Mouse (Mus musculus): ENCODE results near the gene Ffar3. TPM values are rescaled to one million over a fixed set of nuclear protein-coding genes. Genes with fewer than 3 reads are reported as not detected.
A peak's percentile ranks its signal among the peaks of the same experiment; 100 is the strongest.
"Not testable (repeated sequence)": the region's sequence is repeated elsewhere in the genome, so short reads cannot be mapped to it uniquely, and the experiment has no call there.

The Ffar3 gene
- total RNA-seq, 2 experiments from 2014 or later = not detected

- no peak for DNase-seq
Observed at GRCm38 (mm10) chr7:30844676-30845297, 11.2 kb downstream of the Ffar3 start.

DNA sequence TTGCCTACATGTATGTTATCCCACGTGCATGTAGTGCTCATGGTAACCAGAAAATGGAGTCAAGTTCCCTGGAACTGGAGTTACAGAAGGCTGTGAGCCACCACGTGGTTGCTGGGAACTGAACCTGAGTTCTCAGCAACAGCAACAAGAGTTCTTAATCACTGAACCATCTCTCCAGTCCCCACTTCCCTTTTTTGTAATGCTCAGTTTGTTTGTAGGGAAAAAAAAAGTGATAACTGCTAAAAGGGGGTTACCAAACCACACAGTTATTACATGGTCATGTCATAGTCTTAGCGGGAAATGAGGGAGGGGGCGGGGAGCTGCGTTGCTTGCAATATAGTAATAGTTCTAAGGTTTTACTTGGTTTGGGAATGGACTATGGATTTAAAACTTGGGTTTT, 13.9 kb downstream of the Ffar3 start:
- no peak for DNase-seq

GRCm38 (mm10) chr7:30841379-30841778, 14.6 kb downstream of the Ffar3 start:
- no peak for DNase-seq

- DNase-seq = no peak
Observed at GRCm38 (mm10) chr7:30840306-30840705, 15.7 kb downstream of the Ffar3 start.

DNA sequence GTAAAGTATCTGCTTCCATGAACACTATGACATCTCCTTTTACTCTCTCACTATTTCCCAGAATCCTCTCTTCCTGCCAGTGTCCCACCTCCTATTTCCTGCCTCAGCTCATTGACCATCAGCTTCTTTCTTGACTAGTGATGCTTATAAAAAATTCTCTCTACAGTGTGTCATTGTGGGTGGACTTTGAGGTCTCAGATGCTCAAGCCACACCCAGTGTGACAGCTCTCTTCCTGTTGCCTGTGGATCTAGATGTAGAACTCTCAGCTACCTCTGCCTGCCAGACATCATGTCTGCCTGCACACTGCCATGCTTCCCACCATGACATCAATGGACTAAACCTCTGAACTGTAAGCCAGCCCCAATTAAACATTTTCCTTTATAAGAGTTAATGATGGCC, 18.7 kb downstream of the Ffar3 start:
- no peak for DNase-seq

DNA sequence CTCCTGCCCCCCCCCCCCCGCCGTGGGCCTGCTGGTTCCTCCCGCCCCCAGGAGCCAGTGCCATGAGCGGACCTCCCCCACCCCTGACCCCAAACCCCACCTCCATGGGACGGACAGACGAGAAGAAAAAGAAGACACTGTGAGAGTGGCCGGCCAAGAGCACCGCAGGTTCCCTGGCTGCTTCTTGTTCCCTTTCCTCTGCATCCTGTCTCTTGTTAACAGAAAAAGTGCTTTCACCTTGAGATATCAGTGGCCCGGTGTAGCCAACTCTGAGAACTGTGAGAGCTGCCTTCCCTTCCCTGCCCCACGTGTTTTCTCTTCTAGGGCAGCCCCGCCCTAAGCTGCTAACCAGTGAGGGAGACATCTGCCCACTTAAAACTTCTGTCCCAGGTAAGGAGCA, 23.3 kb downstream of the Ffar3 start:
- DNase-seq = not testable (repeated sequence)

DNA sequence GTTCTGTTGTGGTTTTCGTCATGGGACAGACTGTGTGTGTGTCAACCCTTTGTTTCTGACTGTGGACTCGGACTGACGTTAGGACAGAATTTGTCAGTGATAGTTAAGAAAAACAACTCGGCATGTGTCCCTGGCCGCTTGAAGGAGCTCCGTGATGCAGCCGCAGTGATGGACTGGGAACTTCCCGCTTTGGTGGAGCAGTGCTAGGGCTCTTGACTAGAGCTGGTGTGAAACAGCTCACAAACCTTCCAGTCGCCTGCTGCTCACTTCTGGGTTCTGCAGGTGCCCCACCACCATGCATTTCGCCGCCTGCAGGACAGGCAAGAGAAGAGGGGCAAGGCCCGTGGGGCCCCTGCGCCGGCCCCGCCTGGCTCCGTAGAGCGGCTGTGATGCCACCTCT, 23.7 kb downstream of the Ffar3 start:
- no peak for DNase-seq

- no peak for DNase-seq
Observed at GRCm38 (mm10) chr7:30829428-30829827, 26.6 kb downstream of the Ffar3 start.

DNA sequence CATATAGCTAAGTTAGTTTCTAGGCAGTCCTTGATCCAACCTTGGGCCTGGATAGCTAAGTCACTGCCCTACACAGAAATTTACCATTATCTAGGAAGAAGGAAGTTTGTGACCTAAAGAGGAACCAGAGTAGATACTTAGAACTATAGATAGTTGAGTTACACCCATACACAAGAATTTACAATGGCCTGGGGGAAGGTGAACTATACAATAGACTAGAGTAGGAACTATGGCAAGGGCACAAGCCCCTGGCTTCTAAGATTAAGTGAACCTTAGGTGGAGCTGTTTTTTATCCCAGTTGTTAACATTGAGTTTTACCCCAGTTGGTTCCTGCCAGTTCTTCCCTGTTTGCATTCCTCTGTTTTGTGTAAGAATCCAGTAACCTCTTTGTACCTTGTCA, 27.1 kb downstream of the Ffar3 start:
- not testable (repeated sequence) for DNase-seq

DNA sequence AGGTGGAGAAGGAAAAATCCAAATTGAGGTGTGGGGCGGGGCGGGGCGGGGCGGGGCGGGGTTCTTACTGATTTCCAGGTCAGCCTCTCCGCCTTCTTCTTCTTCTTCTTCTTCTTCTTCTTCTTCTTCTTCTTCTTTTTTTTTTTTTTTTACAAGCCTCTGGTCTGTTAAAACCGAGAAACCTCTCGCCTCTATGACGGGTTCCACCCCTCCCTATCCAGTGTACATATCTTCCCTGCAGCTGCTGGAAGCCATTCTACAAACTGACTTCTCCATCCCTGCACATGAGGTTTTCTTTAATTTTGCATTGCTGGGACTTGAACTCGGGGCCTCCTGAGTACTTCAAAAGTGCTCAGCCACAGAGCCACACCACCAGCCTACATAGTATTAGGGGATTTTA, 29.3 kb downstream of the Ffar3 start:
- no peak for DNase-seq

- DNase-seq = no peak
Observed at GRCm38 (mm10) chr7:30824306-30824705, 31.7 kb downstream of the Ffar3 start.

DNA sequence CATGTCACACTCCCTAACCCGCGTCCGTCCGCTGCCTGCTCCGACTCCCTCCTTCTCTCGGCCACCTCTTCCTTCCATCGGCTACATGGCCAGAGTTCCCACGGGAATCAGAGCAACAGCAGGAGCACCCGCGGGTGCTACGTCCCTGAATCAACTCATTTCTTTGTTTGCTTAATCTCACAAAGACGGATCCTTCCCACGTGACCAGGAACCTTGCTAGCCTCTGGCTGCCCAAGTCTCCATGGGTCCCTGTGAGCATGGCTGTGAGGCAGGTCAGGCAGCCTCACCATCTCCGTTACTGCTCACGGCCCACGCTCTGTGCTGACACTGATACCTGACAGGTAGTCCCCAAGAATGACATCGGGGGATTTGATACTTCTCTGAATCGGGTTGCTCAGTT, 32.3 kb downstream of the Ffar3 start, which contains the start of gene Ffar2:
TSS of gene Ffar2 (minus strand) at position 101 of the 400 bp plus-strand sequence.
- no peak for DNase-seq

GRCm38 (mm10) chr7:30821532-30821931, 34.4 kb downstream of the Ffar3 start:
- DNase-seq = no peak

- no peak for DNase-seq
Observed at GRCm38 (mm10) chr7:30820854-30821445, 35.0 kb downstream of the Ffar3 start.

- DNase-seq = no peak
Observed at GRCm38 (mm10) chr7:30820131-30820530, 35.8 kb downstream of the Ffar3 start.

GRCm38 (mm10) chr7:30812291-30812807, 43.6 kb downstream of the Ffar3 start:
- peak; percentile 18 to 21 for DNase-seq

DNA sequence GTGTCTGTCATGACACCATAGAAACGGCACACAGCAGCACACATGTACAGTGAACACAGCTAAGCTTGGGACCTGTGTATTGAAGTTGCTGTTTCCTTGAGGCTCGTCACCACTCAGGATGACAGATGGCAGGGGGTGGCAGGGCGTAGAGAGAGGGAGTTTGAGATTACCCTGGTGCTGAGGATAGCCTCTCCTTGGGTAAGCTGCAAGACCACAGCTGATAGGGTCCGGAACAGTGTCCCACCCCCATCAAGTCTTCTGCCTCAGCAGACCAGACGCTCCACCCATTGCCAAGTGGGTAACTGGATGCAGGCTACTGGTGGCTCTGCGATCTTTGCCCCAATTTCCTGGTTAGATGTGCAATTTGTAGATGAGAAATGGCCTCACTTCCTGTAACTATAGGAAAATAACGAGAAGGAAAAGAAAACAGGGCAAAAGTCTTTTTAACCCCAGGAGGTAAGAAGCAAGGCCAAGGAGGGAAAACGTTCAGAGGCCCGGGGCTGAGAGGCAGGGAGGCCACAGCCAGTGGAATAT, 44.2 kb downstream of the Ffar3 start:
- DNase-seq = no peak

DNA sequence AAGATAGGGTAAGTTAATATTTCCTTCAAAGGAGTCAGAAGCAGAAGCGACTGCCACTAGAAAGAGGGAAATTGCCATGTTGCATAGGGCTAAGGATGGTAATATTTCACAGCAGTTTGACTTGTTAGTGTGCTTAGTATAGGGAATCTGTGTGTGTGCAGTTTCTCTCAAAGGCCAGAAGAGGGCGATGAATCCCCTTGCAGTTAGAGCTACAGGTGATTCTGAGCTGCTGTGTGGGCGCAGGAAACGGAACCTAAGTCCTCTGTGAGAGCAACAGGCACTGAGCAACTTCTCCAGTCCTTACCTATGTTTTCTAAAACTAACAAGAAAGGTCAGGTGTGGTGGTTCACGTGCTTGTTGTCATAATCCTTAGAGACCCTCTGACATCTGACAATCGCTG, 45.7 kb downstream of the Ffar3 start:
- no peak for DNase-seq

DNA sequence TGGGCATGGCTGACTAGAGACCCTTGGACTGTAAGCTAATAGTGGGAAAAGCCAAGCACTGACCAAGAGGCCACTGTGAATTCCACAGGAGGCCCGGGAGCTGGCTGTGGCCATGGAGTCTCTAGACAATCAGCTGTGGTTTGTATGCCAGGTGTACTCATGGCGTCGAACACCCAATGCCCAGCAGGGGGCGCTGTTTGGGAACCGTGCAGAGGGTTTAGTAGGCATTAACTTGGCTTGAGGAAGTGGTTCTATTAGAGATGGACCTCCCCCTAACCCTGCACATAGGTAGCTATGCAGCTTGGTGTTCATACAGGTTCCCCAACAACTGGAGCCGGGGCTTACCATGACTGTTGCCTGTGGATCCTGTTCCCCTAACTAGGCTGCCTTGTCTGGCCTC, 50.1 kb downstream of the Ffar3 start:
- no peak for DNase-seq

Other genes with a start within 250 kb of the Ffar3 start
- gene Upk1a, start 243.3 kb downstream of the Ffar3 start, total RNA-seq (2021) = under 1 TPM in 1 of 2 experiments, not detected in 1; 0.25 TPM
- gene Cox6b1, start 230.0 kb downstream of the Ffar3 start, total RNA-seq (2021) = 100 to 1,000 TPM; 609 to 715 TPM
- gene Etv2, start 220.3 kb downstream of the Ffar3 start, total RNA-seq (2021) = not detected
- 10 to 100 TPM; 72.4 to 76.0 TPM for gene Rbm42, start 205.9 kb downstream of the Ffar3 start, total RNA-seq (2021)
- gene Haus5, start 191.2 kb downstream of the Ffar3 start, total RNA-seq (2021) = 1 to 10 TPM; 4.7 to 5.0 TPM
- not detected for gene Pmis2, start 184.6 kb downstream of the Ffar3 start, total RNA-seq (2021)
- not detected for gene 2200002J24Rik, start 157.3 kb downstream of the Ffar3 start, total RNA-seq (2021)
- under 1 TPM; 0.35 to 0.70 TPM for gene Atp4a, start 144.0 kb downstream of the Ffar3 start, total RNA-seq (2021)
- 100 to 1,000 TPM; 107 to 118 TPM for gene Tmem147, start 126.6 kb downstream of the Ffar3 start, total RNA-seq (2021)
- gene Gapdhs, start 112.5 kb downstream of the Ffar3 start, total RNA-seq (2021) = not detected
- 1 to 10 TPM; 6.4 to 9.7 TPM for gene Sbsn, start 104.7 kb downstream of the Ffar3 start, total RNA-seq (2021)
- gene Dmkn, start 92.4 kb downstream of the Ffar3 start, total RNA-seq (2021) = under 1 TPM in 1 of 2 experiments, not detected in 1; 0.91 TPM
- gene Krtdap, start 68.3 kb downstream of the Ffar3 start, total RNA-seq (2021) = not detected
- gene Ffar2, start 32.4 kb downstream of the Ffar3 start, total RNA-seq (2021) = not detected
- gene Ffar1, start 5.4 kb upstream of the Ffar3 start, total RNA-seq (2021) = not detected
- gene Cd22, start 24.2 kb upstream of the Ffar3 start, total RNA-seq (2021) = not detected
- gene Mag, start 58.7 kb upstream of the Ffar3 start, total RNA-seq (2021) = 100 to 1,000 TPM; 196 to 197 TPM
- not detected for gene Hamp2, start 68.5 kb upstream of the Ffar3 start, total RNA-seq (2021)
- not detected for gene Hamp, start 87.9 kb upstream of the Ffar3 start, total RNA-seq (2021)
- gene Usf2, start 100.6 kb upstream of the Ffar3 start, total RNA-seq (2021) = 100 to 1,000 TPM; 116 to 126 TPM
- gene Lsr, start 117.3 kb upstream of the Ffar3 start, total RNA-seq (2021) = 1 to 10 TPM; 7.5 to 7.7 TPM
- under 1 TPM; 0.17 to 0.43 TPM for gene Fam187b, start 117.6 kb upstream of the Ffar3 start, total RNA-seq (2021)
- 10 to 100 TPM; 23.3 to 26.5 TPM for gene Fxyd5, start 186.3 kb upstream of the Ffar3 start, total RNA-seq (2021)
- 100 to 1,000 TPM; 111 to 125 TPM for gene Fxyd7, start 195.3 kb upstream of the Ffar3 start, total RNA-seq (2021)
- gene Fxyd1, start 201.0 kb upstream of the Ffar3 start, total RNA-seq (2021) = 100 to 1,000 TPM in 1 of 2 experiments, 10 to 100 TPM in 1; 85.4 to 102 TPM
- gene Lgi4, start 203.2 kb upstream of the Ffar3 start, total RNA-seq (2021) = 10 to 100 TPM; 32.5 to 36.7 TPM
- not detected for gene Fxyd3, start 220.5 kb upstream of the Ffar3 start, total RNA-seq (2021)